Mouse (Mus musculus): ENCODE measurements around the gene Tspan12. TPM values are rescaled to one million over a fixed set of nuclear protein-coding genes. Genes with fewer than 3 reads are reported as not detected.

Tspan12 gene
- total and polyA plus RNA-seq, 3 experiments, result not detected

- no peak for DNase-seq (ENCODE audit: low read depth, low spot score)
- H3K27ac ChIP-seq (ENCODE audit: control insufficient read depth, low read depth, low read length), result no peak overlapping the region
- H3K4me3 ChIP-seq (ENCODE audit: control insufficient read depth in 1 of 2, insufficient read depth in 1 of 2, low read depth in 2 of 2, low read length in 2 of 2), result no peak overlapping the region
- H3K4me1 ChIP-seq (ENCODE audit: control insufficient read depth in 1 of 2, insufficient read depth in 2 of 2, low read length in 2 of 2), result no peaks in the 10 kb centered on the region
- H3K36me3 ChIP-seq (ENCODE audit: control insufficient read depth in 1 of 2, insufficient read depth in 2 of 2, low read length in 2 of 2), result no peaks in the 10 kb centered on the region
- TF ChIP-seq CTCF (IDR thresholded peaks at IDR 0.05 in 2 of 3, conservative IDR thresholded peaks at IDR 0.05 in 1 of 3; ENCODE audit: control insufficient read depth in 1 of 3, insufficient read depth in 1 of 3, low read depth in 2 of 3, low read length in 3 of 3, poor library complexity in 1 of 3, severe bottlenecking in 1 of 3) (no peak), CHD1 (IDR thresholded peaks at IDR 0.05; ENCODE audit: low read depth, low read length) (no peak), GATA1 (IDR thresholded peaks at IDR 0.05; ENCODE audit: low read depth, low read length) (no peak), POLR2A (IDR thresholded peaks at IDR 0.05; ENCODE audit: control insufficient read depth in 1 of 2, insufficient read depth in 1 of 2, low read depth in 1 of 2, low read length in 2 of 2, poor library complexity in 1 of 2) (no peak), BHLHE40 (IDR thresholded peaks at IDR 0.05; ENCODE audit: borderline replicate concordance, low read depth, low read length) (no peak), JUND (IDR thresholded peaks at IDR 0.05; ENCODE audit: low read depth, low read length) (no peak), ELF1 (IDR thresholded peaks at IDR 0.05; ENCODE audit: low read depth, low read length) (no peak), SIN3A (IDR thresholded peaks at IDR 0.05; ENCODE audit: low read length) (no peak), SMC3 (IDR thresholded peaks at IDR 0.05; ENCODE audit: low read depth, low read length) (no peak), TBP (IDR thresholded peaks at IDR 0.05; ENCODE audit: low read depth, low read length) (no peak), RAD21 (IDR thresholded peaks at IDR 0.05; ENCODE audit: low read depth, low read length) (no peak), MAFK (IDR thresholded peaks at IDR 0.05; ENCODE audit: borderline replicate concordance, low read depth, low read length) (no peak), GABPA (IDR thresholded peaks at IDR 0.05; ENCODE audit: low read depth, low read length) (no peak), KAT2A (conservative IDR thresholded peaks at IDR 0.05; ENCODE audit: low read depth, low read length) (no peak), POLR2AphosphoS5 (IDR thresholded peaks at IDR 0.05; ENCODE audit: borderline replicate concordance, low read depth, low read length) (no peak)
- no peak overlapping the region for H3K9ac ChIP-seq (ENCODE audit: control insufficient read depth, low read depth, low read length, poor library complexity, severe bottlenecking)
- no peaks in the 10 kb centered on the region for H3K9me3 ChIP-seq (replicated peaks; ENCODE audit: insufficient read depth, low read length)
- H3K27me3 ChIP-seq (ENCODE audit: control insufficient read depth in 1 of 2, insufficient read depth in 2 of 2, low read length in 2 of 2), result no peaks in the 10 kb centered on the region; a peak in 1 of 4 replicates
- H3K79me2 ChIP-seq (ENCODE audit: control insufficient read depth, insufficient read depth, low read length, poor library complexity), result no peaks in the 10 kb centered on the region
These were observed 34.1 kb downstream of the Tspan12 start for GRCm38 (mm10) chr6:21818107-21818807.

DNA sequence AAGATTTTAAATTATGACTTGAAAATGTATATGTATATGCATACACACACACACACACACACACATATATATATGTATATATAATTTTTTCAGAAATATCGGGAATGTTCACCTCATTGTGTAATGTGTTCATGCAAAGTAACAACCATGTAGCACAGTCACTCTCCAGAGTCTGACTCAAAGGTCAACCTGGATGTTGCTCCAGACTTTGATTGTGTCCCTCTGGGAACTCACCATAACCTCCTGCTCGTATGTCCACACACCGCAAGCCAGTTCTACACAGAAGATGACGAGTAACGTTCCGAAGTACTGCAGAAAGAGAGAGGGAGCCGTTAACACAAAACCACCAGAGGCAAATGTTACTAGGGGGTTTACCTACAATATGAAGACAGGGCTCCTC lies 46.3 kb downstream of the Tspan12 start:
- H3K9ac ChIP-seq (ENCODE audit: control insufficient read depth, low read depth, low read length, poor library complexity, severe bottlenecking), result no peak overlapping the region
- no peaks in the 10 kb centered on the region for H3K79me2 ChIP-seq (ENCODE audit: control insufficient read depth, insufficient read depth, low read length, poor library complexity)
- no peaks in the 10 kb centered on the region for H3K4me1 ChIP-seq (ENCODE audit: control insufficient read depth in 1 of 2, insufficient read depth in 2 of 2, low read length in 2 of 2)
- no peaks in the 10 kb centered on the region; a peak in 1 of 4 replicates for H3K27me3 ChIP-seq (ENCODE audit: control insufficient read depth in 1 of 2, insufficient read depth in 2 of 2, low read length in 2 of 2)
- H3K36me3 ChIP-seq (ENCODE audit: control insufficient read depth in 1 of 2, insufficient read depth in 2 of 2, low read length in 2 of 2), result no peaks in the 10 kb centered on the region
- H3K27ac ChIP-seq (ENCODE audit: control insufficient read depth, low read depth, low read length), result no peak overlapping the region
- TF ChIP-seq POLR2AphosphoS5 (IDR thresholded peaks at IDR 0.05; ENCODE audit: borderline replicate concordance, low read depth, low read length) (no peak), E2F4 (IDR thresholded peaks at IDR 0.05; ENCODE audit: borderline replicate concordance, low read depth, low read length) (no peak), MAZ (IDR thresholded peaks at IDR 0.05; ENCODE audit: low read depth, low read length) (no peak), MYB (IDR thresholded peaks at IDR 0.05; ENCODE audit: low read depth, low read length) (no peak), ZMIZ1 (IDR thresholded peaks at IDR 0.05; ENCODE audit: low read depth, low read length) (no peak), RCOR1 (IDR thresholded peaks at IDR 0.05; ENCODE audit: low read depth, low read length) (no peak), MYC (IDR thresholded peaks at IDR 0.05; ENCODE audit: low read depth, low read length) (no peak), SIN3A (IDR thresholded peaks at IDR 0.05; ENCODE audit: low read length) (no peak), POLR2A (IDR thresholded peaks at IDR 0.05; ENCODE audit: control insufficient read depth in 1 of 2, insufficient read depth in 1 of 2, low read depth in 1 of 2, low read length in 2 of 2, poor library complexity in 1 of 2) (no peak), MXI1 (IDR thresholded peaks at IDR 0.05; ENCODE audit: low read depth, low read length) (no peak), TAL1 (IDR thresholded peaks at IDR 0.05; ENCODE audit: low read length) (no peak), JUND (IDR thresholded peaks at IDR 0.05; ENCODE audit: low read depth, low read length) (no peak), USF1 (IDR thresholded peaks at IDR 0.05; ENCODE audit: low read depth, low read length) (no peak), MAX (IDR thresholded peaks at IDR 0.05; ENCODE audit: low read length) (no peak), HCFC1 (IDR thresholded peaks at IDR 0.05; ENCODE audit: low read depth, low read length) (no peak), ZNF384 (IDR thresholded peaks at IDR 0.05; ENCODE audit: low read depth, low read length) (no peak)
- no peak for DNase-seq (ENCODE audit: low read depth, low spot score)
- H3K4me3 ChIP-seq (ENCODE audit: control insufficient read depth in 1 of 2, insufficient read depth in 1 of 2, low read depth in 2 of 2, low read length in 2 of 2), result no peak overlapping the region
- H3K9me3 ChIP-seq (replicated peaks; ENCODE audit: insufficient read depth, low read length), result no peaks in the 10 kb centered on the region
